Mouse (Mus musculus): Measurements from ENCODE around the gene Rbfox3. TPM values are rescaled to one million over a fixed set of nuclear protein-coding genes. Genes with fewer than 3 reads are reported as not detected.

Gene Rbfox3
- polyA plus RNA-seq, 1 experiment from 2014 or later, result 0.79 TPM

DNA sequence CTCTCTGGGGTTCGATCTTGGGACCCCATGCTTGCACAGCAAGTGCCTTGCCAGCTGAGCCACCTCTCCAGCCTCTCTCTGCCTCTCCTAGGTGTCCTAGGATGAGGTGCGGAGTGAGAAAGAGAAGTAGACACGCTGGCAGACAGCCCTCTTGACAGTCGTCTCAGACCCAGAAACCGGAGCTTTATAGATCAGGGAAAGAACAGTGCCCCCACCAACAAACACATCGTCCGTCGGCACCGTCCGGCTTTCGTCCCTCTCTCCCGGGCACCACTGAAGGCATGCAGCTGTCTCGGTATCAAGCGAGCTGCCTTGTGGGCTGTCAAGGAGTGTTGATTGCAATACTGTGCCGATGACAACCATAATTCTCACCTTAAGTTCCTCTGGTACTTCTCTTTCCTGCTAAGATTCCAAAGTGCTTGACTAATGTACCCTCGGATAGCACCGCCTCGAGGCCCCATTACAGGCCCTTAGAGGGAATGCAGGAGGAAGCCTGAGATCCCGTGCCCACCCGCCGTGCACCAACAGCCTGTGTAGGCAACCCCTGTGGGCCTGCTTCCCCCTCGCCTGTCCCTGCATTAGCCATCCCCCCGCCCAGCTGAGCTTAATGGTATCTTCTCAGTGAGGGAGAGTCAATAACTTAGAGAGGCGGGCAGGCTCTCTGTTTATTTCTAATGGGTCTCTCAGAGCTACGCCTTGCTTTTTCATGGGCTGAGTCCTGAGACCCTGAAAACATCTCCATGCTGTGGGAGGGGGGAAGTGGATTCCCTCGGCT lies 11.4 kb downstream of the Rbfox3 start:
- Histone ChIP-seq H3K36me3 (no peaks in the 10 kb centered on the region), H3K4me1 (peaks cover 10% of the 10 kb centered on the region), H3K9me3 (replicated peaks) (no peaks in the 10 kb centered on the region), H3K27me3 (peaks cover 60% of the 10 kb centered on the region), H3K9ac (no peak overlapping the region), H3K4me3 (replicated peaks) (no peak overlapping the region), H3K27ac (no peak overlapping the region), H3K4me2 (no peak overlapping the region)
- ATAC-seq (replicated peaks; ENCODE audit: low FRiP score), result no peak
- 37% methylated on average over 26 of the region's 26 CpGs for WGBS

GRCm38 (mm10) chr11:118898643-118899042 lies 12.8 kb downstream of the Rbfox3 start:
- WGBS, result 41% methylated on average over 11 of the region's 11 CpGs
- Histone ChIP-seq H3K9me3 (replicated peaks) (no peaks in the 10 kb centered on the region), H3K4me3 (replicated peaks) (no peak overlapping the region), H3K36me3 (no peaks in the 10 kb centered on the region), H3K9ac (no peak overlapping the region), H3K4me1 (peaks cover 10% of the 10 kb centered on the region), H3K4me2 (no peak overlapping the region), H3K27ac (no peak overlapping the region), H3K27me3 (peaks cover 53% of the 10 kb centered on the region)
- ATAC-seq (replicated peaks; ENCODE audit: low FRiP score), result no peak

DNA sequence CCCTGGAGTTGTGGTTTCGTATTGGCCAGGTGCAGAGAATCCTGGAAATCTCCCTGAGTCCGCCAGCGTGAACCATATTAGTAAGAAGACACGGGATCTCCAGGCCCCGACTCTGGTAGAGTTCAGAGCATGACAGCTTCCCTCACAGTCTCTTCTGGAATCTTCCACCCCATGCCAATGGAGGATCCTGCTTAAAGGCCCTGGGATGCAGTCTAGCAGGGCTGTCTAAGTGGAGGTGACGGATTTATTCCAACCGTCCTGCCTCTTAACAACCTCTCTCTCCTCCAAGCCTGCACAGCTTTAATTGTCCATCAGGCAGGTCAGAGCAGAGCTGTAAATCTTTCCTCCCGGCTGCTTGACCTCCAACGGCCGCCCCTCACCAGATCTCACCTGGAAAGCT lies 13.2 kb downstream of the Rbfox3 start:
- H3K4me2 ChIP-seq, result no peak overlapping the region
- no peaks in the 10 kb centered on the region for H3K36me3 ChIP-seq
- H3K9me3 ChIP-seq (replicated peaks), result no peaks in the 10 kb centered on the region
- peaks cover 50% of the 10 kb centered on the region for H3K27me3 ChIP-seq
- no peak overlapping the region for H3K27ac ChIP-seq
- 25% methylated on average over 10 of the region's 10 CpGs for WGBS
- H3K4me1 ChIP-seq, result peaks cover 10% of the 10 kb centered on the region
- no peak overlapping the region for H3K4me3 ChIP-seq (replicated peaks)
- no peak overlapping the region for H3K9ac ChIP-seq
- ATAC-seq (replicated peaks; ENCODE audit: low FRiP score), result no peak

GRCm38 (mm10) chr11:118897114-118897841 lies 14.1 kb downstream of the Rbfox3 start:
- Histone ChIP-seq H3K4me3 (replicated peaks) (no peak overlapping the region), H3K27ac (no peak overlapping the region), H3K4me2 (no peak overlapping the region), H3K36me3 (no peaks in the 10 kb centered on the region), H3K27me3 (peaks cover 45% of the 10 kb centered on the region), H3K4me1 (peaks cover 10% of the 10 kb centered on the region), H3K9ac (no peak overlapping the region), H3K9me3 (replicated peaks) (no peaks in the 10 kb centered on the region)
- ATAC-seq (replicated peaks; ENCODE audit: low FRiP score), result no peak
- WGBS, result 61% methylated on average over 21 of the region's 21 CpGs

DNA sequence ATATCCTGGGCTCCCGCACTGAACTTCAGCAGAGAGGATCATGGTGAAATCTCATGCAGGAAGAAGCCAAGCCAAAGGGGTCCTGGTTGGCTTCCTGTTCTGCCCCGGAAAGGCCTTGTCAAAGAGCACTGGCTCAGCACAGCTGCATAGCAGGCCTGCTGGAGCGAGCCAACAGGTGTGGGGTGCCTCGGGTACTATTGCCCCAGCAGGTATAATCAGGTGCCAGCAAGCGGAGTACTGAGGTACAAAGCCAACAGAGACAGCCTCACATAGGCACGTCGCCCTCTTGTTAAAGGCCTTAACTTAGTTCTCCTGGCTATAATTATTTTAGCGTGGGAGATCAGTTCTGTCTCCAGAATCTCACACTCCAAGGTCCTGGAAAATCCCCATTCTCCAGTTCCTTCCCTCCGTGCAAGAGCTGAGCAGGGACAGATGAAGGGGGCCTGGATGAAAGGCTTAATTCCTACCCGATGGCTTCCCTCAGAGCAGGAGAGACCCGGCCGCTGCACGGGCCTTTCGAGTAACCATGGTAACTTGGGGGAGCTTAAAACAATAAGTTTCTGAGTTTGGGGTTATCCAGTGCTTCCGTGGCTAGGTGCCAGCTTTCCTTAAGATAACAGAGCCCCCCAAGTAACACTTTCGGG lies 15.2 kb downstream of the Rbfox3 start:
- WGBS, result 54% methylated on average over 16 of the region's 16 CpGs
- no peak for ATAC-seq (replicated peaks; ENCODE audit: low FRiP score)
- H3K9me3 ChIP-seq (replicated peaks), result no peaks in the 10 kb centered on the region

DNA sequence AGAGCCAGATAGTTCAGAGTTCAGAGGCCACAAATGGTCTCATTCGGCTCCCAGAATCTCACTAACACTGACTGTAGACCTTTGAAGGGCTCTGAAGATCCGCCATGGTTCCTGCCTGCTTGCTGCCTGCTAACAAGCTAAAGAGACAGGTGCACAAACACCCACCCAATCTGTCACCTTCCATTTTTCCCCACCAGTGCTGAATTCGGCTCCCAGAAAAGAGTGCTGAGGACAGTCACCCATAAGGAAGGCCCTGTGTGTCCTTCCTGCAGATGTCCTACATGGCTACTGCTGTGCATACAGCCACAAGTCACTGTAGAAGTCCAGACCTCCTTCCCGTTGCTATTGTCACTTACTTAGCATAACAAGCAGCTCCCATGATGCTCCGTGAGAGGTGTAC lies 16.6 kb downstream of the Rbfox3 start:
- no peak overlapping the region for H3K4me3 ChIP-seq (replicated peaks)
- H3K36me3 ChIP-seq, result no peaks in the 10 kb centered on the region
- ATAC-seq (replicated peaks; ENCODE audit: low FRiP score), result no peak
- 74% methylated on average over 5 of the region's 5 CpGs for WGBS
- peaks cover 10% of the 10 kb centered on the region for H3K4me1 ChIP-seq
- H3K27me3 ChIP-seq, result peaks cover 28% of the 10 kb centered on the region
- no peak overlapping the region for H3K27ac ChIP-seq
- H3K4me2 ChIP-seq, result no peak overlapping the region
- no peaks in the 10 kb centered on the region for H3K9me3 ChIP-seq (replicated peaks)
- no peak overlapping the region for H3K9ac ChIP-seq

More for the DNA sequence above, 15.2 kb downstream of the Rbfox3 start:
- Histone ChIP-seq H3K4me1 (peaks cover 10% of the 10 kb centered on the region), H3K4me2 (no peak overlapping the region), H3K27ac (no peak overlapping the region), H3K27me3 (peaks cover 40% of the 10 kb centered on the region), H3K9ac (no peak overlapping the region), H3K4me3 (replicated peaks) (no peak overlapping the region), H3K36me3 (no peaks in the 10 kb centered on the region)

GRCm38 (mm10) chr11:118894196-118894595 lies 17.2 kb downstream of the Rbfox3 start:
- Histone ChIP-seq H3K36me3 (no peaks in the 10 kb centered on the region), H3K27ac (no peak overlapping the region), H3K4me1 (peaks cover 10% of the 10 kb centered on the region), H3K9me3 (replicated peaks) (no peaks in the 10 kb centered on the region), H3K27me3 (peaks cover 24% of the 10 kb centered on the region), H3K4me3 (replicated peaks) (no peak overlapping the region), H3K9ac (no peak overlapping the region), H3K4me2 (no peak overlapping the region)
- 75% methylated on average over 4 of the region's 4 CpGs for WGBS
- no peak for ATAC-seq (replicated peaks; ENCODE audit: low FRiP score)

- H3K27me3 ChIP-seq, result peaks cover 11% of the 10 kb centered on the region; the same call in 1 of the 2 replicates
- ATAC-seq (replicated peaks; ENCODE audit: low FRiP score), result no peak
- no peak overlapping the region for H3K4me3 ChIP-seq (replicated peaks)
- H3K4me1 ChIP-seq, result no peaks in the 10 kb centered on the region
- WGBS, result 86% methylated on average over 5 of the region's 5 CpGs
- no peaks in the 10 kb centered on the region for H3K9me3 ChIP-seq (replicated peaks)
- no peak overlapping the region for H3K9ac ChIP-seq
- H3K27ac ChIP-seq, result no peak overlapping the region
- H3K36me3 ChIP-seq, result no peaks in the 10 kb centered on the region
- H3K4me2 ChIP-seq, result no peak overlapping the region
Observed at GRCm38 (mm10) chr11:118892876-118893275, 18.5 kb downstream of the Rbfox3 start.

GRCm38 (mm10) chr11:118891516-118891915 lies 19.9 kb downstream of the Rbfox3 start:
- 84% methylated on average over 15 of the region's 15 CpGs for WGBS
- no peak overlapping the region for H3K27ac ChIP-seq
- H3K4me1 ChIP-seq, result no peaks in the 10 kb centered on the region
- no peaks in the 10 kb centered on the region for H3K9me3 ChIP-seq (replicated peaks)
- H3K27me3 ChIP-seq, result 0 out of 2 replicates have a peak, but pooled peaks cover 8% of the 10 kb centered on the region
- no peaks in the 10 kb centered on the region for H3K36me3 ChIP-seq
- no peak overlapping the region for H3K9ac ChIP-seq
- ATAC-seq (replicated peaks; ENCODE audit: low FRiP score), result no peak
- H3K4me3 ChIP-seq (replicated peaks), result no peak overlapping the region
- H3K4me2 ChIP-seq, result no peak overlapping the region

DNA sequence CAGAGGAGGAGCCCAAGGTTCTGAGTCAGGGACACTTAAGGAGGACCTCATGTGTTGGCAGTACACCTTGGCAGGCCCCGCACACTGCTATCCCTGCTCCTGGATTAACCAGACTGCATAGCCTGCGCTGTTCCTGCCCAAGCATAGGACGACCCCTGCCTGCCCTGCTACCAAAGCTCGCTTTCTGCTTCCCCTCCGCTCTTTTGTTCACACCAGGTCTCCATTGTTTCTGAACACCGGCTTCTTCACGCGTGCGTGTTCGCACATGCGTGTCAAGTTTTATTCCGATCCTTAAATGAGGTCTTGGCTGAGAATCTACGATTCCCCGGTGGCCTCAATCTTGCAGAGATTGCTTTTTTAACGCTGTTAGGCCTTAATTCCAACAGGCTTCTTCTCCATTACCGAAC lies 20.4 kb downstream of the Rbfox3 start:
- no peak for ATAC-seq (replicated peaks; ENCODE audit: low FRiP score)
- Histone ChIP-seq H3K4me3 (replicated peaks) (no peak overlapping the region), H3K27ac (no peak overlapping the region), H3K4me2 (no peak overlapping the region), H3K4me1 (no peaks in the 10 kb centered on the region), H3K9ac (no peak overlapping the region), H3K36me3 (no peaks in the 10 kb centered on the region), H3K27me3 (0 out of 2 replicates have a peak, but pooled peaks cover 4% of the 10 kb centered on the region), H3K9me3 (replicated peaks) (no peaks in the 10 kb centered on the region)
- WGBS, result 67% methylated on average over 16 of the region's 16 CpGs

DNA sequence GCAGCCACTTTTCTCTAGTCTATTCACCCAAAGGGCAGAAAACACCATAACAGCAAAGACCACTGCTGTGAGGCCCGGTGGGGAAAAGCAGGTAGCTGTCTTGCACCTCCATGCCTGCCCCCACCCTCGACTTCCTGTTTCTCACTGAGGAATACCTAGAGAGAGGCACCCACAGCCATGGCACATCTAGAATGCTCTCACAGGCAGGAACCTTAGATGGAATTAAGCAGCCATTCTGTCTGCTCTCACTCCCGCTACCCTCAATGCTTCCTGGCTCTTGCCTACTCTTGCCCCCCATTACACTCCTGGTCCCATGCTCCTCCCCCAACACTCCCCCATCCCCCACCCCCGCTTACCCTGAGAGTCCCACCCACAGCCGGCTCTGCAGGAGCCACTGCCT lies 20.9 kb downstream of the Rbfox3 start:
- H3K27me3 ChIP-seq, result 0 out of 2 replicates have a peak, but pooled peaks cover 3% of the 10 kb centered on the region
- H3K4me1 ChIP-seq, result no peaks in the 10 kb centered on the region
- H3K27ac ChIP-seq, result no peak overlapping the region
- H3K4me3 ChIP-seq (replicated peaks), result no peak overlapping the region
- no peak overlapping the region for H3K9ac ChIP-seq
- no peaks in the 10 kb centered on the region for H3K36me3 ChIP-seq
- H3K4me2 ChIP-seq, result no peak overlapping the region
- WGBS, result 57% methylated on average over 5 of the region's 5 CpGs
- H3K9me3 ChIP-seq (replicated peaks), result no peaks in the 10 kb centered on the region
- no peak for ATAC-seq (replicated peaks; ENCODE audit: low FRiP score)

DNA sequence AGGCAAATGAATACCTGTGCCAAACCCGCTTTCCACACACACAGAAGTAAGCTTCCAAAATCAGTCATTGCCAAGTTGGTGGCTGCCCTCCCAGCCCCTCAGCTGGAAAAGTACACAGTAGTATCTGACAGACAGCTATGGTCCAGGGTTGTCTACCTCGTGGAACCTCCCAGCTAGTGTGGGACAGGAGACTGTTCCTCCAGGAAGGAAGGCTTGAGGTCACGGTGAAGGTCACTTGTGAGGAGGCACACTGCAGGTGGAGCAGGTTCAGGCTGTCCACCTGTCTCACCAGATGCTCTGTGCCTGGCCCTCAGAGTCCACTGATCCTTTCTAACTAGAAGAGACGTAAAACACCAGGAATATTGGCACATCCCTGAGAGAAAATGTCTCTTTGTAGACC lies 21.9 kb downstream of the Rbfox3 start:
- WGBS, result 76% methylated on average over 4 of the region's 4 CpGs
- no peak overlapping the region for H3K27ac ChIP-seq

More for the DNA sequence above, 21.9 kb downstream of the Rbfox3 start:
- Histone ChIP-seq H3K9ac (no peak overlapping the region), H3K27me3 (0 out of 2 replicates have a peak, but pooled peaks cover 6% of the 10 kb centered on the region), H3K4me1 (no peaks in the 10 kb centered on the region), H3K36me3 (no peaks in the 10 kb centered on the region), H3K9me3 (replicated peaks) (no peaks in the 10 kb centered on the region), H3K4me3 (replicated peaks) (no peak overlapping the region), H3K4me2 (no peak overlapping the region)
- no peak for ATAC-seq (replicated peaks; ENCODE audit: low FRiP score)

All from kidney, embryonic 15.5 days (tissue).